Mouse (Mus musculus) kidney, adult 2 months (tissue): ENCODE measurements around the gene Polr2h. TPM values are rescaled to one million over a fixed set of nuclear protein-coding genes. Genes with fewer than 3 reads are reported as not detected.

Experiments used
- DNase-seq: peaks from one replicate; pipeline ENCODE4 v3.0.0; 2021
- H3K27ac ChIP-seq: fragments of 200-500 bp; 2 replicates; pipeline ENCODE4 v1.5.1; 2012; ENCODE audit warnings: low read depth, low read length, control low read depth, inconsistent platforms; ENCODE audit not compliant: insufficient read depth
- H3K27me3 ChIP-seq: fragments of 200-500 bp; replicated peaks from 2 replicates; pipeline ENCODE4 v1.6.1; 2012; ENCODE audit warnings: mild to moderate bottlenecking, moderate library complexity, low read length, inconsistent platforms; ENCODE audit not compliant: control insufficient read depth, insufficient read depth
- H3K36me3 ChIP-seq: fragments of 200-500 bp; 2 replicates; pipeline ENCODE4 v1.6.1; 2012; ENCODE audit warnings: mild to moderate bottlenecking, moderate library complexity, low read length, inconsistent platforms; ENCODE audit not compliant: control insufficient read depth, insufficient read depth
- H3K4me1 ChIP-seq: fragments of 200-500 bp; 2 replicates; pipeline ENCODE4 v1.6.1; 2011; ENCODE audit warnings: low read length; ENCODE audit not compliant: control insufficient read depth, insufficient read depth
- H3K4me3 ChIP-seq: fragments of 200-500 bp; 2 replicates; pipeline ENCODE4 v1.5.1; 2011; ENCODE audit warnings: mild to moderate bottlenecking, low read depth, low read length, control low read depth; ENCODE audit not compliant: insufficient read depth
- CTCF ChIP-seq: fragments of 200-500 bp; conservative IDR thresholded peaks from 2 replicates; pipeline ENCODE4 v1.5.1; 2011; ENCODE audit warnings: low read depth, mild to moderate bottlenecking, control low read depth, low read length, moderate library complexity, mixed read lengths; ENCODE audit not compliant: insufficient read depth, insufficient read length
- POLR2A ChIP-seq: fragments of 200-500 bp; IDR thresholded peaks from one replicate; pipeline ENCODE4 v1.6.1; 2011; ENCODE audit warnings: low read depth, low read length, control low read depth
- WGBS: fragments of 180-500 bp; shearing (Covaris S2); methylation state at CpG from one replicate; pipeline ENCODE4 v1.1.7; 2018; 5-methylcytosine and 5-hydroxymethylcytosine counted together
- polyA plus RNA-seq: library from polyadenylated mRNA; depleted of rRNA; stranded (reverse); fragments of >200 nt; gene quantifications from 2 replicates; pipeline ENCODE4 v1.2.3, GENCODE M21; 2012

Gene Polr2h
- polyA plus RNA-seq, 1 experiment, result 22.4 TPM

GRCm38 (mm10) chr16:20723247-20723646 is 5.8 kb downstream of the Polr2h start:
- WGBS, result 54% methylated on average over 4 of the region's 4 CpGs
- H3K36me3 ChIP-seq, result no peaks in the 10 kb centered on the region
- no peaks in the 10 kb centered on the region for H3K4me1 ChIP-seq
- H3K27ac ChIP-seq, result no peak overlapping the region
- H3K4me3 ChIP-seq, result no peak overlapping the region
- no peak for DNase-seq
- H3K27me3 ChIP-seq, result no peaks in the 10 kb centered on the region
- TF ChIP-seq CTCF, result no peak
- no peak for TF ChIP-seq POLR2A

- H3K36me3 ChIP-seq, result no peaks in the 10 kb centered on the region
- WGBS, result 32% methylated on average over 5 of the region's 5 CpGs
- no peaks in the 10 kb centered on the region for H3K27me3 ChIP-seq
- no peaks in the 10 kb centered on the region for H3K4me1 ChIP-seq
- no peak overlapping the region for H3K4me3 ChIP-seq
- DNase-seq, result peak; percentile 75
- TF ChIP-seq CTCF (peak; percentile 89), POLR2A (no peak)
- H3K27ac ChIP-seq, result no peak overlapping the region
These were observed 6.9 kb downstream of the Polr2h start for GRCm38 (mm10) chr16:20724338-20724748.

- H3K36me3 ChIP-seq, result no peaks in the 10 kb centered on the region
- H3K4me1 ChIP-seq, result no peaks in the 10 kb centered on the region; the same call in 1 of the 2 replicates
- H3K27me3 ChIP-seq, result no peaks in the 10 kb centered on the region
- no peak overlapping the region for H3K4me3 ChIP-seq
- no peak overlapping the region for H3K27ac ChIP-seq
- WGBS, result 88% methylated on average over 7 of the region's 7 CpGs
- no peak for TF ChIP-seq POLR2A
- TF ChIP-seq CTCF, result no peak
- DNase-seq, result no peak
These were observed 7.9 kb downstream of the Polr2h start for GRCm38 (mm10) chr16:20725321-20725720.

- TF ChIP-seq POLR2A, result no peak
- no peak for TF ChIP-seq CTCF
- no peaks in the 10 kb centered on the region; the same call in 1 of the 2 replicates for H3K4me1 ChIP-seq
- H3K27me3 ChIP-seq, result no peaks in the 10 kb centered on the region
- WGBS, result 88% methylated on average over 4 of the region's 4 CpGs
- DNase-seq, result no peak
- H3K27ac ChIP-seq, result no peak overlapping the region
- no peak overlapping the region for H3K4me3 ChIP-seq
- H3K36me3 ChIP-seq, result no peaks in the 10 kb centered on the region
These were observed 8.3 kb downstream of the Polr2h start for GRCm38 (mm10) chr16:20725750-20726149.

GRCm38 (mm10) chr16:20726384-20726783 is 8.9 kb downstream of the Polr2h start:
- no peak for DNase-seq
- Histone ChIP-seq H3K27me3 (no peaks in the 10 kb centered on the region), H3K36me3 (no peaks in the 10 kb centered on the region), H3K4me3 (no peak overlapping the region), H3K4me1 (no peaks in the 10 kb centered on the region; the same call in 1 of the 2 replicates), H3K27ac (no peak overlapping the region)
- no peak for TF ChIP-seq CTCF
- TF ChIP-seq POLR2A, result no peak
- WGBS, result 67% methylated on average over 1 of the region's 1 CpGs

- peak overlapping the region; percentile 53 for H3K4me3 ChIP-seq
- peak; percentile 88 for DNase-seq
- no peaks in the 10 kb centered on the region; the same call in 1 of the 2 replicates for H3K4me1 ChIP-seq
- no peaks in the 10 kb centered on the region for H3K27me3 ChIP-seq
- H3K36me3 ChIP-seq, result no peaks in the 10 kb centered on the region
- TF ChIP-seq CTCF (no peak), POLR2A (no peak)
- H3K27ac ChIP-seq, result peak overlapping the region; percentile 73; the same call in 1 of the 2 replicates
- WGBS, result 20% methylated on average over 5 of the region's 5 CpGs
These were observed 12.8 kb downstream of the Polr2h start for GRCm38 (mm10) chr16:20730293-20730711.

GRCm38 (mm10) chr16:20731688-20732087 is 14.2 kb downstream of the Polr2h start:
- DNase-seq, result no peak
- Histone ChIP-seq H3K4me3 (no peak overlapping the region), H3K36me3 (no peaks in the 10 kb centered on the region), H3K27ac (no peak overlapping the region), H3K27me3 (no peaks in the 10 kb centered on the region), H3K4me1 (no peaks in the 10 kb centered on the region; the same call in 1 of the 2 replicates)
- TF ChIP-seq CTCF, result no peak
- no peak for TF ChIP-seq POLR2A
- WGBS, result 74% methylated on average over 5 of the region's 5 CpGs
